Mouse (Mus musculus) hindbrain, embryonic 10.5 days (tissue): ENCODE results near the gene Olfr199. TPM values are rescaled to one million over a fixed set of nuclear protein-coding genes. Genes with fewer than 3 reads are reported as not detected.
"Not testable (repeated sequence)": the region's sequence is repeated elsewhere in the genome, so short reads cannot be mapped to it uniquely, and the experiment has no call there.

Experiments
- DNase-seq: peaks from one replicate; pipeline ENCODE4 v3.0.0-alpha.2; 2017; ENCODE audit warnings: low spot score
- H3K27ac ChIP-seq: fragments of 300-500 bp; sonication (generic); 2 replicates; pipeline ENCODE4 v1.5.1; 2016; ENCODE audit warnings: mild to moderate bottlenecking, moderate library complexity
- H3K27me3 ChIP-seq: fragments of 300-500 bp; sonication (generic); 2 replicates; pipeline ENCODE4 v1.6.1; 2016; ENCODE audit warnings: mild to moderate bottlenecking; ENCODE audit not compliant: poor library complexity, insufficient read depth, severe bottlenecking
- H3K36me3 ChIP-seq: fragments of 300-500 bp; sonication (generic); 2 replicates; pipeline ENCODE4 v1.6.1; 2016; ENCODE audit warnings: mild to moderate bottlenecking, moderate library complexity
- H3K4me1 ChIP-seq: fragments of 300-500 bp; sonication (generic); replicated peaks from 2 replicates; pipeline ENCODE4 v1.6.1; 2016; ENCODE audit warnings: mild to moderate bottlenecking
- H3K4me3 ChIP-seq: fragments of 300-500 bp; sonication (generic); 2 replicates; pipeline ENCODE4 v1.5.1; 2016; ENCODE audit warnings: mild to moderate bottlenecking, moderate library complexity
- H3K9me3 ChIP-seq: fragments of 300-500 bp; sonication (generic); 2 replicates; pipeline ENCODE4 v1.6.1; 2016; ENCODE audit warnings: mild to moderate bottlenecking, moderate library complexity
- WGBS: fragments of 180-500 bp; shearing (Covaris S2); methylation state at CpG from one replicate; pipeline ENCODE4 v1.1.7; 2016; 5-methylcytosine and 5-hydroxymethylcytosine counted together
- polyA plus RNA-seq: library from polyadenylated mRNA; unstranded; fragments of >200 nt; fragmentation: Nextera tagmentation; extraction: Ambion mirVana; gene quantifications from 2 replicates; pipeline ENCODE4 v1.2.1, GENCODE M21; 2016

Olfr199 gene
- not detected in 2 replicates for polyA plus RNA-seq

GRCm38 (mm10) chr16:59219667-59220066, at the start of gene Olfr199:
Gene Olfr199, minus strand, starts transcription at chr16:59219767.
- H3K4me3 ChIP-seq, H3K27ac ChIP-seq, H3K36me3 ChIP-seq, H3K4me1 ChIP-seq, DNase-seq, H3K9me3 ChIP-seq, H3K27me3 ChIP-seq: not testable (repeated sequence)
- WGBS = 71% methylated on average over 1 of the region's 1 CpGs

GRCm38 (mm10) chr16:59269097-59269496, 49.5 kb upstream of the Olfr199 start:
- WGBS = 86% methylated on average over 4 of the region's 4 CpGs
- H3K36me3 ChIP-seq, H3K27me3 ChIP-seq, H3K27ac ChIP-seq, DNase-seq, H3K9me3 ChIP-seq, H3K4me3 ChIP-seq, H3K4me1 ChIP-seq: not testable (repeated sequence)

GRCm38 (mm10) chr16:59249684-59250083, 30.1 kb upstream of the Olfr199 start:
- no peaks in the 10 kb centered on the region for H3K27me3 ChIP-seq
- no peak overlapping the region for H3K27ac ChIP-seq
- no peak overlapping the region for H3K4me3 ChIP-seq
- no peaks in the 10 kb centered on the region for H3K9me3 ChIP-seq
- no peak for DNase-seq
- H3K4me1 ChIP-seq = no peaks in the 10 kb centered on the region
- 87% methylated on average over 17 of the region's 17 CpGs for WGBS
- H3K36me3 ChIP-seq = no peaks in the 10 kb centered on the region

GRCm38 (mm10) chr16:59217861-59218260, 1.7 kb downstream of the Olfr199 start:
- H3K27ac ChIP-seq, H3K4me1 ChIP-seq, H3K4me3 ChIP-seq, H3K36me3 ChIP-seq, H3K9me3 ChIP-seq, H3K27me3 ChIP-seq, DNase-seq: not testable (repeated sequence)
- 83% methylated on average over 3 of the region's 3 CpGs for WGBS

- not testable (repeated sequence) for H3K4me3 ChIP-seq, H3K9me3 ChIP-seq, H3K36me3 ChIP-seq, DNase-seq, H3K27ac ChIP-seq, H3K27me3 ChIP-seq, H3K4me1 ChIP-seq
- WGBS = 69% methylated on average over 1 of the region's 1 CpGs
Observed at GRCm38 (mm10) chr16:59203433-59203832, 16.1 kb downstream of the Olfr199 start, which contains the start of gene Olfr198. Gene Olfr198, minus strand, starts transcription at chr16:59203533.

- Histone ChIP-seq H3K36me3 (no peaks in the 10 kb centered on the region), H3K4me1 (no peaks in the 10 kb centered on the region), H3K27me3 (no peaks in the 10 kb centered on the region), H3K4me3 (no peak within 1 kb of the TSS), H3K27ac (no peak within 1 kb of the TSS), H3K9me3 (no peaks in the 10 kb centered on the region)
- 79% methylated on average over 3 of the region's 3 CpGs for WGBS
- DNase-seq = no peak
Observed at GRCm38 (mm10) chr16:59170354-59170753, 49.2 kb downstream of the Olfr199 start, which contains the start of gene Olfr196. Gene Olfr196, minus strand, starts transcription at chr16:59170454.

Other genes starting within 250 kb of the Olfr199 start
- not detected in 2 replicates for gene Olfr183, start 224.4 kb downstream of the Olfr199 start, polyA plus RNA-seq
- not detected in 2 replicates for gene Olfr186, start 189.5 kb downstream of the Olfr199 start, polyA plus RNA-seq
- not detected in 2 replicates for gene Olfr187, start 180.0 kb downstream of the Olfr199 start, polyA plus RNA-seq
- gene Olfr190, start 141.8 kb downstream of the Olfr199 start, polyA plus RNA-seq = not detected in 2 replicates
- not detected in 2 replicates for gene Olfr191, start 129.9 kb downstream of the Olfr199 start, polyA plus RNA-seq
- not detected in 2 replicates for gene Olfr193, start 107.9 kb downstream of the Olfr199 start, polyA plus RNA-seq
- gene Olfr194, start 98.7 kb downstream of the Olfr199 start, polyA plus RNA-seq = not detected in 2 replicates
- not detected in 2 replicates for gene Olfr195, start 72.7 kb downstream of the Olfr199 start, polyA plus RNA-seq
- gene Olfr196, start 49.3 kb downstream of the Olfr199 start, polyA plus RNA-seq = not detected in 2 replicates
- gene Olfr198, start 16.2 kb downstream of the Olfr199 start, polyA plus RNA-seq = not detected in 2 replicates
- not detected in 2 replicates for gene Olfr201, start 52.9 kb upstream of the Olfr199 start, polyA plus RNA-seq
- gene Olfr202, start 67.0 kb upstream of the Olfr199 start, polyA plus RNA-seq = not detected in 2 replicates
- gene Olfr203, start 79.1 kb upstream of the Olfr199 start, polyA plus RNA-seq = not detected in 2 replicates
- not detected in 2 replicates for gene Olfr204, start 98.5 kb upstream of the Olfr199 start, polyA plus RNA-seq
- gene Olfr205, start 111.4 kb upstream of the Olfr199 start, polyA plus RNA-seq = not detected in 2 replicates
- gene Olfr206, start 129.5 kb upstream of the Olfr199 start, polyA plus RNA-seq = not detected in 2 replicates
- not detected in 2 replicates for gene Olfr209, start 144.2 kb upstream of the Olfr199 start, polyA plus RNA-seq
- gene Gabrr3, start 187.6 kb upstream of the Olfr199 start, polyA plus RNA-seq = 0.05 and 0.10 TPM in 2 replicates